Comparison of ENCODE assay signal across 7 mouse cellular contexts in the genomic region with DNA sequence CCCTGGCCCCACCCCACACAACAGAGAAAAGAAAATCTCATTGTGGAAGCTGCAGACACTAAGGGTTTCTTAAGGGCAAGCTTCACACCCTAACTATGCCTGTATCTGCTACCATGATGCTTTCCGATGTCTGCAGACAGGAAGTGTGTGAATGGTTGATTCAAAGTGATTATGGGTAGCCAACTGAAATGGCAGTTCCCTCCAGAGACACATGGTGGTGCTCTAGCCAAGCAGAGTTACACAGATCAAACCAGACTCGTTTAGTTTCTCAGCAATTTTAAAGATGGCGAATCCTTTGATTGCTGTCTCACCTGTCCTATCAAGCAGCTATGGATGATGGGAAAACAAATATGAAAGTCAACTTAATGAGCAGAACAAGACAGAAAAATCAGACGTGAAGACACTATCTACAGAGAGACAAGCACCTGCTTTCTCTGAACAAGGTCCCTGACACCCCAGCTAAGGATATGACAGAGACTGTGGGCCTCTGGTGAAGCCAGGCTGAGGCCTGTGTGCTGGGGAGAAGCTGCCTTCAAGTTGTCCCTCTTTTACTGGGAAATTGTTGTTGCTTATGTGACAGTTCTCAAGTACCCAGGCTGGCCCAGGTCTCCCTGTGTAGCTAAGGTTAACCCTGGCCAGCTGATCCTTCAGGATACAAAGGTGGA. TPM values are rescaled to one million over a fixed set of nuclear protein-coding genes. Genes with fewer than 3 reads are reported as not detected.
A peak's percentile ranks its signal among the peaks of the same experiment; 100 is the strongest.
DNase-seq lines count a peak whose midpoint lies in the region; ATAC-seq lines count a peak whose summit lies in the region.

No protein-coding gene starts in this region.

- peak; percentile 74 for DNase-seq in T-cell, adult 2 months (ENCODE audit: low spot score)
- DNase-seq in cerebellum, postnatal 10 days, result peak; percentile 90 to 93
- DNase-seq in frontal cortex, postnatal 25 days (ENCODE audit: low spot score in 2 of 2), result peak; percentile 77 to 89
- peak; percentile 87 for DNase-seq in left cerebral cortex, postnatal 14 days (ENCODE audit: low spot score in 2 of 2)
- peak; percentile 73 for DNase-seq in mesoderm, embryonic 11.5 days (ENCODE audit: low read depth, low spot score)
- DNase-seq in skeletal muscle tissue, adult 2 months (ENCODE audit: low read depth, low spot score), result peak; percentile 36

- ATAC-seq in intestine, embryonic 15.5 days, result peak; percentile 83

- 13% methylated on average over 4 of the region's 4 CpGs for WGBS in intestine, embryonic 15.5 days

- H3K9ac ChIP-seq in intestine, embryonic 15.5 days, result no peak overlapping the region

- no peak overlapping the region for H3K4me2 ChIP-seq in intestine, embryonic 15.5 days (replicated peaks)

- H3K4me1 ChIP-seq in intestine, embryonic 15.5 days (replicated peaks), result no peaks in the 10 kb centered on the region

- H3K27ac ChIP-seq in intestine, embryonic 15.5 days, result no peak overlapping the region

- H3K4me3 ChIP-seq in intestine, embryonic 15.5 days (replicated peaks), result no peak overlapping the region

- H3K9me3 ChIP-seq in intestine, embryonic 15.5 days, result no peaks in the 10 kb centered on the region

- no peaks in the 10 kb centered on the region for H3K36me3 ChIP-seq in intestine, embryonic 15.5 days

- intact Hi-C loops in left cerebral cortex, postnatal 14 days (cut with DNase I), result loop anchor here (2.0 to 5.0 kb wide), 2 partner anchors 102 to 185 kb away; a partner anchor contains a TSS

- no peaks in the 10 kb centered on the region for H3K27me3 ChIP-seq in intestine, embryonic 15.5 days (replicated peaks)

RNA-seq across cellular contexts. Expression of a gene that starts 7.4 kb away (rescaled TPM):
- polyA plus RNA-seq in intestine, embryonic 15.5 days (2015; fragmentation: Nextera tagmentation; extraction: Ambion mirVana), result 12.0 and 13.6 TPM in 2 replicates
- under 1 TPM; 0.37 to 0.70 TPM for total RNA-seq in left cerebral cortex, postnatal 14 days (2021)

Comparison
In these comparisons a context has a peak if more than half of its experiments do, and no peak if none do; other contexts are left out.
1. DNase-seq: peak in every context shown above with its lines; median percentile 92 in cerebellum, postnatal 10 days; 87 in left cerebral cortex, postnatal 14 days; 83 in frontal cortex, postnatal 25 days; 74 in T-cell, adult 2 months; 73 in mesoderm, embryonic 11.5 days; 36 in skeletal muscle tissue, adult 2 months.